Mouse (Mus musculus): ENCODE results near the gene Erbb2.
"Not testable (repeated sequence)": the region's sequence is repeated elsewhere in the genome, so short reads cannot be mapped to it uniquely, and the experiment has no call there.

Erbb2 gene

DNA sequence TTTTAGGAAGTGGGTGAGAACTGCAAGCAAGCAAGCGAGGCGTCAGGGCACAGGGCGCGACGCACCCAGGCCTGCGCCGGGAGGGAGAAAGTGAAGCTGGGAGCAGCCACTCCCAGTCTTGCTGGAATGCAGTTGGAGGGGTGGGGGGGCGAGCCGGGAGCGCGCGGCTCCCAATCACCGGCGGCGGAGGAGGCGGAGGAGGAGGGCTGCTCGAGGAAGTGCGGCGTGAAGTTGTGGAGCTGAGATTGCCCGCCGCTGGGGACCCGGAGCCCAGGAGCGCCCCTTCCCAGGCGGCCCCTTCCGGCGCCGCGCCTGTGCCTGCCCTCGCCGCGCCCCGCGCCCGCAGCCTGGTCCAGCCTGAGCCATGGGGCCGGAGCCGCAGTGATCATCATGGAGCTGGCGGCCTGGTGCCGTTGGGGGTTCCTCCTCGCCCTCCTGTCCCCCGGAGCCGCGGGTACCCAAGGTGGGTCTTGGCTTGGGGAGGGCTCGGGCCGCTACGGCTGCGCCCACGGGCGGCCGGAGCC lies at the start of gene Erbb2:
Gene Erbb2 (plus strand): TSS at position 198 of the 524 bp plus-strand sequence.
- peak; percentile 84 for DNase-seq

DNA sequence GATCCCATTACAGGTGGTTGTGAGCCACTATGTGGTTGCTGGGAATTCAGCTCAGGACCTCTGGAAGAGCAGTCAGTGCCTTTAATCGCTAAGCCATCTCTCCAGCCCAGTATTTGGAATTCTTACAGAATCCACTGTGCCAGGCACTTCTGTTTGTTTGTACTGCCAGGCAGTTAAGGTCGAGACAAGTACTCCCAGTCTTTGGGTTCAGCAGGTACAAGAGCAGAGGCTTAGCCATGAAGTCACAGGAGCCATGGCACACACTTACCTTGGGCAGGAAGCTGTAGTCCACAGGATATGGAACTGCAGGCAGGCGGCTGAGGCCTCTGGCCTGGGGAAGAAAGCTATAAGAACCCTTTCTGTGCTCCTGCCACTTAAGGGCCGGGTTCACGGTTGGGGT lies 48.5 kb upstream of the Erbb2 start:
- no peak for DNase-seq

DNA sequence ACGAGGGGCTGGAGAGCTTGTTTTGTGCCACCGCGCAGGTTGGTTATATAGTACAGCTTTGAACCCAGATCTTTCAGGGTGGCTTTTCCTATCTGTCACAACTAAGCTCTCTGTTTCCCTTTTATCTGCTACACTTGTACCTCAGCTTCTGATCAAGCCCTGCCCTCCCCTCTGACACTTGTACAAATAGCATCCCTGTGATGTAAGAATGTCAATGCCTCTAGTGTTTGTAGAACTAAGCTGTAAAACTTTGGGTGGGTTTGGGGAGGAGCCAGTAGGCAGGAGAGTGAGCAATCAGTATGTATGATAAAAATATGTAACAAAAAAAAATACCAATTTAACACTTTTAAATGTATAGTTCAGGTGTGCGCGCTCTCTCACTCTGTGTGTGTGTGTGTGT lies 47.9 kb upstream of the Erbb2 start:
- no peak for DNase-seq

DNA sequence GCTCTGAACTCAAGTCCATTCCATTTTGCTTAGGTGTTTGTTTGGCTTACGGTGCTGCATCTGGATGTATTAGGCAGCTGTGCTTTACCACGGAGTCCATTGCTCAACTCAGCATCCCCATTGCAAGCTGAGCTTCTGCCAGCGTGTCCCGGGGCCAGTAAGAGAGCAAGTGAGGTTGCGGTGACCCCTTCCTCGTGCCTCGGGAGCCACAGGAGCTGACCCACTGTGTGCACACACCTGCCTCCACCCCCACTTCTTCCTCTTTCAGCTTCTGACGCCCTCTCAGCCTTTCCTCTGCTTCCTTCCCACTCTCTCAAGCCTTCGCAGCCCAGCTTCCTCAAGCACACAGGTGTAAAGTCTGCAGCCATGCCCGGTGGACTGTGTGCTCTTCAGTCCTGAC lies 46.0 kb upstream of the Erbb2 start:
- DNase-seq: no peak

DNA sequence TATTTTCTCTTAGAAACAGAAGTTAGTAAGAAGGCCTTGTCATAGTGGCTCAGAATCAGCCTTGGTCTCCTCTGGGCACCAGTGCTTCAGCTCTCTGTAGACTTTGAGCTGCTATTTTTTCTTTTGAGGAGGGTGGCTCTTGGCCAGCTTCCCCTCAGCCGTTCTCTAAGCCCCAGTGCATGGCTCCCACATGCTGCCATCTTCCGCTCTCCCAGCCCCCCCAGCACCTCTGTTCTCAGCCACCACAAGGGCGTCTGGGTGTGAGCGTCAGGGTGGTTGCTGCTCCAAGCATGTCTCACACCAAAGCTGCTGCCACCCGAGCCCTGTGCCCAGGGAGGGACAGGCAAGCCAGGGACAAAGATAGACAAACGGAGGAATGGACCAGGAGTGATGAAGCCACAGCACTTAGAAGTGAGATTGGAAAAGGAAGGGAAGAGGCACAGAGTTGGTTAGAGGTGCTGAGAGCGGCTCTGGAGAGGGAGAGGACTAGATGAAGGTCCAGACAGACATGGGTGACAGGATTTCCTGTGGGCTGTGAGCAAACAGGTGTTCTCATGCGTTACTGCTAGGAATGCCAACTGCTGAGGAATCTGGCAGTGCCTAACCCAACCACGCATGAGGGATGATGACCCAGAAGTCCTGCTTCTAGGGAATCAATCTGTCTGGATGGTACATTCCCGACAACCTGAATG lies 45.0 kb upstream of the Erbb2 start:
- no peak for DNase-seq

DNA sequence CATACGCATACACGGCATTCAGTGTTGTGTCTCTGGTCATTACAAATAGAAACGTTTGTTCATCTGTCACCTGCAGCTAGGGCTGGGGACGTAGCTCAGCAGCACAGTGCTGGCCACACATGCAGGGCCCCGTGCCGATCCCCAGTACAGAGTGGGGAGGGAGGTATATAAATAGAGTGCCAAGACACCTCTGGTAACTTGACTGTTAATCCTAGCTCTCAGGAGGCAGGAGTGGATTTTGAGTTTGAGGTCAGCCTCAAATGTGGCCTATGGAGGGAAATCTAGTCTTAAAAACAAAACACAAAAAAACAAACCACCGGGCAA lies 44.4 kb upstream of the Erbb2 start:
- no peak for DNase-seq

DNA sequence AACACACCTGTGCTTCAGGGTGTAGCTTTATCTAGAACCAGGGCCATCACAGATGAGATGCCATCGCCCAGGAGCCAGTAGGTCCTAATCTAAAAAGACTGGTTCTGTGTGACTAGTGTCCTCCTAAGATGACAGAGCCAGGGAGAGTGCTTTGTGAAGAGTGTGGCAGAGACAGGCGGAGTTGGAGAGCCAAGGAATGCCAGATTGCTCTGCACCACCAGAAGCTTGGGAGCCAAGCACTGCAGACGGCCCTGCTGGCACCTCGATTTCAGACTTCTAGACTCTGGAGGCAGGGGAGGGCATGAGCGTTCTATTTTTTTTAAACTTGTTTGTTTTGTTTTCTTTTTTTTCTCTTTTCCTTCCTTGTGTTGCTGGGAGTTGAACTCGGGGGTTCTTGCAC lies 42.9 kb upstream of the Erbb2 start:
- DNase-seq: no peak

DNA sequence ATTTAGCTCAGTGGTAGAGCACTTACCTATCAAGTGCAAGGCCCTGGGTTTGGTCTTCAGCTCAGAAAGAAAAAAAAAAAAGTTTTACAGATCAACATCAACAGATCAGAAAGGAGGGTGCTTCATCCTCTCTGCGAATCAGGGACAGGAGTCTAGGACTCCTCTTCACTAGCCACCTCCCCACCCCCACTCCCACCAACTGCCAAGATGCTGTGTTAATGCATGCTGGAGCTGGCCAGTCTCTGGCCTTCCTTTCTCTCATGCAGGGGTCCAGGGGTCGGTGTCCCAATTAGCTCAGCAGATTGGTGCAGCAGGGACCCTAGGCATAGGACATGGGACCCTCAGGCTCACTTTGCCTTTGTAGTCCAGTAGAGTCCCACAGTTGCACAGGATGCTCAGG lies 41.7 kb upstream of the Erbb2 start:
- DNase-seq: no peak

DNA sequence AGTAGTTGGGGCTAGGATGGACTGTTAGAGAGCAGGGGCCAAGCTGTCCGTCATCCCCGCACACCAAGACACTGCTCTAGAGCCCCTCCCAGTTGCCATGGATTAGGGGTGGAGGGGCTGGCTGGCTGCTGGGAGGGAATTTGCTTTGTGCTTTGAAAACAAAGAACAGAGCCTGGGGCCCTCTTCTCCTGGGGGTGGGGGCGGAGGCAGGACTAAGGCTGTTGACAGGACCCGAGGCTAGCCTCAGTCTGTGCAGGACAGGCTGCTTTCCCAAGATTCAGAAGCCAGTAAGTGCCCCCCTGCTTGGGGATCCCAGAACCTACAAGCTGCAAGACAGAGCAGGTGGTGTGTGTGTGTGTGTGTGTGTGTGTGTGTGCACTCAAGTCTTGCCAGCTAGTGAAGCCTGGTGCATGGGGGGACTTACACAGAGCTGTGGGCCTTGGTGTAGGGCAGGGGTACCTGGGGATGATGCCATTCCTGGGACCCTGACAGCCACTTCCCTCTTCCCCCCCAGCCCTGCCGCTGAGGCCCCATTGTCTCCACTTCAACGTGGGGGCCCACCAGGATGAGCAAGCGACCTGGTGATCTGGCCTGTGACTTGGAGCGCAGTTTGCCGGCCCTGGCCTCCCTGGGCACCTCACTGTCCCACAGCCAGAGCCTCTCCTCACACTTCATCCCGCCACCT lies 40.6 kb upstream of the Erbb2 start:
- DNase-seq: peak; percentile 86

DNA sequence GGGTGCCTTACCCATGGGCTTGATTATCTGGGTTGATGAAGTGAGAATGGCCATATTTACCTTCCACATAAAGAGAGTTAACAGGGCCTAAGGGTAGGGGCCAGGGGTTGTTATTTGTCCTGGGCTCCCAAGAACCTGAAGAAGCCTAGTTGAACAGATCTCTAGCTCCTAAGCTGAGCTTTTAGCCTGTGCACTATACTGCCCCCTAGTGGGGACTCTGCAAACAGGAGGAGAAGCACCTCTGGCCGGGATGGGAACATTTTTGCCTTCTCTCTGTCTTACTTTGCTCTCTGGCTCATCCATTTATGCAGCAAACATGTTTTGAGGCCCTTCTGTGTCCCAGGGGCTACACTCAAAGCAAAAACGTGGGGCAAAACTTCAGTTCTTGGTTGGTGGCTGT lies 39.9 kb upstream of the Erbb2 start:
- DNase-seq: peak; percentile 82

DNA sequence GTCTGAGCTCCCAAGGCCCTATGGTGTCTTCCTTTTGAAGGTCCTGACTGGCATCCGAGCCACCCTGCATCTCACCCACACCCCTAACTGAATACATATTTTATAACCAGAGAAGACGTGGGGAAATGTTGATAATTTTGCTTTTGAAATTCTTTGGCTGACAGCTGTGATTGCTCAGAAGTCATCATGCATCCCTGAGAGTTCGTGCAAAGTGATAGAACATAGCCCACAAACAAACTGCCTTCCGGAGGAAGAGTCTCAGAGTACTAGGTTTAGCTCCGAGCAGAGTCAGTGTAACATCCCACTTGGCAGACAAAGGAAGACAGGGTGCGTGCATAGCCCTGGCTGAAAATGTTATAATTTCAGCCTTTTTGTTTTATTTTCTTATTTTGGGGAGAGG lies 39.0 kb upstream of the Erbb2 start:
- no peak for DNase-seq

DNA sequence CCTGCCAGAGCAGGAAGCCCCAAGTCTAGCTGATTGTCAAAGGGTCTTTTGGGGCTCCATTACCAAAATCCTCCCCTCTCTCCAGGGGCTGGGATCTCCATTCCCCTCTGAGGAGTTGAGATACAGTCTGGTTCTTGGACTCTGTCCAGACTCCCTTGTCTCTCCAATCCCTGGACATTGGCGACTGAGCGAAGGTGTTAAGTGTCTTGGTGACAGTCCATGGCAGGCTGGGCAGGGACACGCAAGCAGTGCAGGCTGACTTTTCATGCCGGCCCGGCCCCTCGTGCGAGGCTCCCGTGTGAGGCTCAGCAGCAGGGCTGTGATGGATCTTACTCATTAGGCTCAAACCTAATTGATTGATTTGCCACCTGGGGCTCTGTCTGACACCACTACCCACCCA lies 38.0 kb upstream of the Erbb2 start:
- no peak for DNase-seq

DNA sequence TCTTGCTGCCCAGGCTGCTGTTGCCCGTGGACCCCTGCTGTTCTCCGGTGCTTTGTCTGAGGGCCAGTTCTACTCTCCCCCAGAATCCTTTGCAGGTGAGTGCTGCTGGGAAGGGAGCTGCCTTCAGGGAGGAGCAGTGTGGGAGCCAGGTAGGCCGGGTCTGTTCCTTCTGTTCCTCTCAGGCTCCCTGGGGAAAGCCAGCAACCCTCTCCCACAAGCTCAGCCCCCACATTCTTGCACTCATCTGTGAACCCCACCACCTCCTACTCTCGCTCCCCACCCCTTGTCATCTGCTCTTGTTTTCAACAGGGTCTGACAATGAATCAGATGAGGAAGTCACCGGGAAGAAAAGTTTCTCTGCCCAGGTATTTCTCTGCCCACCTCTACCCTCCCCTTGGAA lies 35.5 kb upstream of the Erbb2 start:
- no peak for DNase-seq

DNA sequence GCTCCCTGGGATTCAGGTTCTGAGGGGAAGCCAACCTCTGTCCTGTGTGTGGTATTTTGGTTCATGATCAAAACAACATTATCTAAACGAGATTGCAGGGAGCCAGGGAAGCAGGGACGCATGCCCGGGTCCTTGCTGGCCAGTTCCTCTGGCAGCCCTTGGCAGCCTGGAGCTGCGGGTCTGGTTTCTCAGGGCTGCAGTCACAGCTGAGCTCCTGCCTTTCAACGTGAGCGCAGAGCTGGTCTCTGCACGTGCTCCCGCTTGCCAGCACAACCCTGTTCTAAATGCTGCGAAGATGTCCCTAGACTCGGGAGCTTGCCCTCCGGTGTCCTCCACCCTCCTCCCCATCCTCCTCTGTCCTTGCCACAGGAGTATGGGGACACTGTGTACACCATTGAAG lies 34.5 kb upstream of the Erbb2 start:
- no peak for DNase-seq

DNA sequence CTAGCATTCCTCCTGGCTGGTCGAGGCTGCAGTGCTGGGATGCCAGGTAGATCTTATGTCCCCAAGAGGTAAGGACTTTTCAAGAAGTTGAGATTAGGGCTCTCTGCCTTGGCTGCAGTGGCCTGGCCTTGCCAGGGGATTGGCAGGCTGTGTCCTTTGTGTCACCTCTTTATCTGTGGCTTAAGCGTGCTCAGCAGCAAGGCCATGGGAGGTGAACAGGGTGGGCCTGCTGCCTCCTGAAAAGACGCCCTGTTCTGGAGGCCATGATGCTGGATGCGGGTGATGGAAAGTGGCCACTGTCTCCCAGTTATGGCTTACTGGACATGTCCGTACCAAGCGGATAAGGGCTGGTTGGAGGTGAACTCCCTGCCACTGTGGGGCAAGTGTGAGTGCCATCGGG lies 32.9 kb upstream of the Erbb2 start:
- no peak for DNase-seq

DNA sequence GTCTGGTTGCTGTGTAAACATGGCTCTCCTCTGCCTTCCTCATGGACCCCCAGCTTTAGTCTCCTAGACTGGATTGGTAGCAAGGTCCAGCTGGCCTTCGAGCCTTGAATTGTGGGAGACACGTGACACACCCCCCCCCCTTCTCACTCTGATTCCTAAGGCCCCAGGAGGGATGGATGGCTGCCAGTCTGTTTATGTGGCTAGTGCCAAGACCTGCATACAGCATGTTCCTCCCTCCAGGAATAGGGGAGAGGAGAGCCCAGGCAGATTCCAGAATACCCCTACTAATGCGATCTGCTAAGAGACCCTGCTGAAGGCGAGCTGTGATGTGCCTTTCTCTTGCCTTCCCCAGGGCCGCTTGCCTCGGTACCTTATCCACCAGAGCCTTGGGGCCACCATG lies 32.2 kb upstream of the Erbb2 start:
- DNase-seq: no peak

DNA sequence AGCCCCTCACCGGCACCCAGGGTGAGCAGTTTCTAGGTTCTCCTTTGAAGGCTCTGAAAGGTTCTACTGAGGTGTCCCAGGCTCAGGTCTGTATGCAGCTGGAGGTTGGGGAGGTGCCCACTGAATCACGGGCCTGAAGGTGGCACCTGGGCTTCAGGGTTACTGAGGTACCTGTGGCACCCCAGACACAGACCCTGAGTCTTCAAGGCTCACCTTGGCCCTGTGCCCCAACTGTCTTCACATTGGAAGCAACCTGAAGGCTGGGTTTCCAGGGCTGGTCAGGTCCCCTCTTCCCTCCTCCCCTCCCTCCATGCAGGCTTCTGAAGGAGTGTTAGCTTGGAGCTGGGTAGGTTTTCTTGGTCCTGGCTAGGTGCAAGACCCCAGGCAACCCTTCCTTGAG lies 30.6 kb upstream of the Erbb2 start:
- DNase-seq: no peak

DNA sequence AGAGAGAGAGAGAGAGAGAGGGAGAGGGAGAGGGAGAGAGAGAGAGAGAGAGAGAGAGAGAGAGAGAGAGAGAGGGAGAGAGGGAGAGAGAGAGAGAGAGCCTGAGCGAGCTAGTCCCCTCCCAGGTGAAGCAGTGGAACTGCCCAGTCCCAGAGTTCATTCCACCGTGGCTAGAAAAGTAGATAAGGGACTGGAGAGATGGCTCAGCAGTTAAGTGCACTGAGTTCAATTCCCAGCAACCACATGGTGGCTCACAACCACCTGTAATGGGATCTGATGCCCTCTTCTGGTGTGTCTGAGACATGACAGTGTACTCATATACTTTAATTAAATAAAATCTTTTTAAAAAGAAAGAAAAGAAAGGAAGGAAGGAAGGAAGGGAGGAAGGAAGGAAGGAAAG lies 29.9 kb upstream of the Erbb2 start:
- not testable (repeated sequence) for DNase-seq

DNA sequence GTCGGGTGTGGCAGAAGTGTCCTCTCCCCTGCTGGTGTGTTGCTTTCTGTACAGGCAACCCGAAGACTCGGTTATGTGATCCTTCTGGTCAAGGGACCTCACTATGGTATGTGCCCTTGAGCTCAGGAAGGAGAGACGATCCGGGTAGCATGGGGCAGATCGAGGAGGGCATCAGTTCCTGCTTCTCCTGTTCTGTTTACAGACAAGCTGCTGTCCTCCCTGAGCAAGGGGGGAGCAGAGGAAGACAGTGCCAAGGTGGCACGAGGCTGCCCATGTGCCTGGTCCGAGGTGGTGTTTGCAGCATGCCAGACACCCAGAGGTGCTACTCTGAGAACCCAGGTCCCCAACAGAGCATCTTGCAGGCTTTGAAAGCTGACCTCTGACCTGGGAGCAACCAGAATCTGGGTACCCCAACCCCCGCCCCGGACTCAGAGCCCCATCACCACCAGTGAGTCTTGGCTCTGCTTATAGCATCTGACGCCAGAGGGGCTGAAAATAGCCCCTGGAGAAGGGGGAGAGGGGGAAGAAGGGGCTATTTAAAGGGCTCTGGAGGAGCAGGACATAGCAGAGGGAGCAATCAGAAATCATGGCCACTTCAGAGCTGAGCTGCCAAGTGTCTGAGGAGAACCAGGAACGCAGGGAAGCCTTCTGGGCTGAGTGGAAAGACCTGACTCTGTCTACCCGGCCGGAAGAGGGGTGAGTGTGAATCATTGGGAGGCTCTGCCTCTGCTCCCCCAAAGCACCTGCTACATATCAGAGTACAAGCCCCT lies 28.8 kb upstream of the Erbb2 start, which contains the start of gene Tcap:
Gene Tcap (plus strand): TSS at position 551 of the 770 bp plus-strand sequence.
- DNase-seq: no peak

DNA sequence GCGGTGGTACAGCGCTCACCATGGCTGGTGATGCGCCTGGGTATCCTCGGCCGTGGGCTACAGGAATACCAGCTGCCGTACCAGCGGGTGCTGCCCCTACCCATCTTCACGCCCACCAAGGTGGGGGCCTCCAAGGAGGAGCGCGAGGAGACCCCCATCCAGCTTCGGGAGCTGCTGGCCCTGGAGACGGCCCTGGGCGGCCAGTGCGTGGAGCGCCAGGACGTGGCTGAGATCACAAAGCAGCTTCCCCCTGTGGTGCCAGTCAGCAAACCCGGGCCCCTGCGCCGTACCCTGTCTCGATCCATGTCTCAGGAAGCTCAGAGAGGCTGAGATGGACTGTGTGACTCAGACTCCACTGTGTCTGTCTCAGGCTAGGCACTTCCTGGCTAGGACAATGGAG lies 28.1 kb upstream of the Erbb2 start:
- DNase-seq: no peak

DNA sequence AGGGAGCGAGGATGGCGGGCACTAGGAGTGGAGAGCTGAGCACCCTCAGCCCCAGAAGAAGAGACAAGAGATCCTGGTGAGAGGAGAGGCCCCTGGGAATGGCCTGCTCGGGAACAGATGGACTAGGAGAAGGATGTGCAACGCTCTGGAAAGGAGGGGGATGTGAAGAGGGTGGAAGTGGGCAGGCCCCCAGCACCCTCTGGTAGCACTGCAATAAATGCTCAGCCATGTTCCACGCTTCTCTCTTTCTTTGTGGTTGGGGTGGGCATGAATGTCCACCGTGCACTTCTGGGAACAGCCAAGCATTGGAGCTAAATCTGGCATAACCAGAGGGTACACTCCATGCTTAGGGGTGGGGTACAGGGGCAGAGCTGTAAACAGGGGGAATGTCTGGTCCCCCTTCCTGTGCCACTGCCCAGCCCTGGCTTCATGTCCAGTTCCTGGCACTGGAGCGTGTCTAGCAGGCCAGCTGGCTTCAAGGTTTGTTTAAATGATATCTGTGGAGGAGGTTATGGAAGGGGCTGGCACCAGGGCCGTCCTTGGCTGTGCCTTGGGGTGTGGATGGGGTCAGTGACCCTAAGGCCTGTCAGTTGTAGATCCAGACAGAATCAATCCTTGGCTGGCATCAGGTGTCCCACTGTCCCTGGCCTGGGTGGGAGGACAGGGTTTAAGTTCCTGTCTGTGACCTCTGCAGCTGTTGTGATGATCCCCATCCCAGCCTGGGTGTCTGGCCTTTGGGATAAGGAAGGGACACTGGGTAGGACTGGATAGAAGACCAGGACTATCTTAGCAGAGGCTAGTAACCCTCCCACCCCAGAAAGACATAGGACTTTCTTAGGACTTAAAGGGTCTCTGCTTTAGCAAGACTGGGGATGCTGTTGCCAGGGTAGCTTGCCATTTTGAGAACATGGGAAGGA lies 27.3 kb upstream of the Erbb2 start:
- DNase-seq: no peak

DNA sequence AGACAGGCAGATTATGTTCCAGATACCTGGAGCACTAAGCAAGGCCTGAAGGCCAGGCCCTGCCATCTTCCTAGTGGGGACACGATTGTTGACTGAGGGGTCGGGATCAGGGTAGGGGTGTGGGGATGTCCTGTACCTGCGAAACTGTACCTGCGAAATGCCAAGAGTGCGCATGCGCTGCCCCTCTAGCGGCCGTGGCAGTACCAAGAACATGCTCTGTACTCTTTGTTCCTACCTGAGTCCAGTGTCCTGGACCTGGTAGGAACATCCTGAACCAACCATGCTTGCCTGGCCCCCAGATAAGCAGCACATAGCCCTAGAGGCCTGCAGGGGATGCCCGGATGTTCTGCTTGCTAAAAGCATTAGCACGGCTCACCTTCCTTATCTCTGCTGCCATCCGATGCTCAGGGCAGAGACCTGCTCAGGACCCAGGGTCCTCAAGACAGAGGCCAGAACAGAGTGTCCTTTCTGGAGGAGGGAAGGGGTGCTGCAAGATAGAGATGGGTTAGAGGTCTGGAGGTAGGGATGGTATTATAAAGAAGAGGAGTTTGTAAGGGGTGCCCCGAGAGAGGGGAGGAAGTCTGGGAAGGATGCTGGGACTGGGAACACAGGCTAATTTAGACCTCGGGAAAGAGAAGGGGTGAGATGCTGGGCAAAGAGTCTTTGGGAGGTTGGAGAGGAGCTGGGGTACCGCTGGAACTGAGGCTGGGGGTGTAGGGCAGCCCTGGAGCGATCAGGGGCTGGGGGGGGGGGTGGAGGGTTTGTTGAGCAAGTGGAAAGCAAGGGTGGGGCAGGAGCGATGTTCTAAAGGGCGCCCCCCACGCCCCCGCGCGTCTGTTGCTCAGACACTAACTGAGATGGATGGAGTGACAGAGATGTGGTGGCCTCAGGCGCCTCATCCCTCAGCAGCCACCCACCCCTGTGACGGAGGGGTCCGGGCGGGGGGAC lies 26.4 kb upstream of the Erbb2 start, which contains the start of gene Pnmt:
Gene Pnmt (plus strand): TSS at position 813 of the 948 bp plus-strand sequence.
- DNase-seq: no peak
